Mouse (Mus musculus): ENCODE data around the gene Serinc2. TPM values are rescaled to one million over a fixed set of nuclear protein-coding genes. Genes with fewer than 3 reads are reported as not detected.

Gene Serinc2
- polyA plus RNA-seq, 1 experiment, result 37.7 TPM

DNA sequence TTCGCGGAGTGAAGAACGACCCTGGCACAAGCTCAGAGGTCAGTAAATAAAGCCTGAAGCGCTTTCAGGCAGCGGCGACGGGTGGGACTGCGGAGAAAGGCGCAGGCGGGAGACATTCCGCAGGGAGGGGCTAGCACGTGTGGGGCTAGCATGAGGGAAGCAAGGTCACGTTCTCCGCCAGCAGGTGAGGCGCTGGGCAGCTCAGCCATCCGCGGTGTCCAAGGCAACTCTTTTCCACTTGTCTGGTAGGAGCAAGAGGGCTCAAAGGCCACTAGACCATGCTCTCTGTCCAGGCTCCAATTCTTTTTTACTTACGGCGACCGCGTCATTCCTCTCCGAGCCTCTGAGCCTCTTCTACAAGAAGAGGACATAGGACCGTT is 28.8 kb upstream of the Serinc2 start:
- no peak for TF ChIP-seq MYOD1 (IDR thresholded peaks at IDR 0.05; ENCODE audit: control insufficient read depth, insufficient read length, low read depth)
- TF ChIP-seq MYOG (IDR thresholded peaks at IDR 0.05; ENCODE audit: control insufficient read depth, extremely low read depth, insufficient read length), result no peak
- no peak for TF ChIP-seq MAX (IDR thresholded peaks at IDR 0.05)
- TF ChIP-seq CTCF (IDR thresholded peaks at IDR 0.05; ENCODE audit: control insufficient read depth, insufficient read depth, insufficient read length), result no peak
- no peak for TF ChIP-seq CEBPB (IDR thresholded peaks at IDR 0.05; ENCODE audit: low read depth)
- TF ChIP-seq USF1 (IDR thresholded peaks at IDR 0.05; ENCODE audit: low read depth), result no peak
- Histone ChIP-seq H3K4me3 (ENCODE audit: insufficient read depth, poor library complexity, severe bottlenecking) (no peak overlapping the region), H3K27me3 (ENCODE audit: control insufficient read depth, insufficient read depth, insufficient read length) (no peaks in the 10 kb centered on the region), H3K79me3 (ENCODE audit: low read depth) (no peaks in the 10 kb centered on the region), H3K36me3 (ENCODE audit: control insufficient read depth, insufficient read depth) (no peaks in the 10 kb centered on the region), H3ac (ENCODE audit: control insufficient read depth, insufficient read length, low read depth) (no peak overlapping the region), H3K79me2 (ENCODE audit: control insufficient read depth, insufficient read depth) (no peaks in the 10 kb centered on the region)

DNA sequence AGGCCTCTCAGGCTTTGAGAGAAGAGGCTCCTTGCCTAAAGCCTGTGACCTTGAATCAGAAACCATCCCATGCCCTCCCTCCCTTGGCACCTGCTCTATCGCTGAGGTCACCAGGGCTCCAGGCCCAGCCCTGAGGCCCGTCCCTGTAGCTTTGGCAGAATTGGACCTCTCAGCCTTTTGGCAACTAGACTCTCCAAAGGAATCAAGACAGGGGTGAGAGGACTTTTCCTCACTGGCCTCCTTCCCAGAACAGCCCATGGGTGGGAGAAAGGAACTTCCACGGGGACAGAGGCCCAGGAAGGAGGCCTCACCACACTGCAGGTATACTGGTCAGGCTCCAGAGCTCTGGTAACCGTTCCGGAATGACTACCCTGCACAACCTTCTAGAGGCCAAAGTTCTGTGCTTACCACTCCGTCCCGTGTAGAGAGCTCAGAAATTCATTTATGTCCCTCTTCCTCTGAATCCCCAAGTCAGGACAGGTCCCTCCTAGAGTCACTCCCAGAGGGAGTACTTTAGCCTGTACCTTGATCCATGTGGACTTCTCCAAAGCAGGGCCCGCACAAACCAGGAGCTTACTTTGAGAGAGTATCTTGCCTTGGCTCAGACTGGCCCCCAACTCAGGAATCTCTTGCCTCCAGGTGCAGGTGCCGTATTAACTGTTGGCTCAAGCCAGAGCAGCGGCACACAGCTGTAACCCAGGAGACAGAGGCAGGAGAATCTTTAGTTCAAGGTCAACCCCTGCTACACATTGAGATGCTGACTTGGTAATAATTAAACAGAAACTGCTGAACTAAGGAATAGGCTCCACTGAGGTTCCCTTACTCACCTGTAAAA is 28.0 kb upstream of the Serinc2 start:
- Histone ChIP-seq H3K79me3 (ENCODE audit: low read depth) (no peaks in the 10 kb centered on the region), H3K36me3 (ENCODE audit: control insufficient read depth, insufficient read depth) (no peaks in the 10 kb centered on the region), H3ac (ENCODE audit: control insufficient read depth, insufficient read length, low read depth) (no peak overlapping the region), H3K27me3 (ENCODE audit: control insufficient read depth, insufficient read depth, insufficient read length) (no peaks in the 10 kb centered on the region), H3K79me2 (ENCODE audit: control insufficient read depth, insufficient read depth) (no peaks in the 10 kb centered on the region), H3K4me3 (ENCODE audit: insufficient read depth, poor library complexity, severe bottlenecking) (no peak overlapping the region)
- no peak for TF ChIP-seq MAX (IDR thresholded peaks at IDR 0.05)
- TF ChIP-seq CEBPB (IDR thresholded peaks at IDR 0.05; ENCODE audit: low read depth), result no peak
- no peak for TF ChIP-seq MYOD1 (IDR thresholded peaks at IDR 0.05; ENCODE audit: control insufficient read depth, insufficient read length, low read depth)
- TF ChIP-seq MYOG (IDR thresholded peaks at IDR 0.05; ENCODE audit: control insufficient read depth, extremely low read depth, insufficient read length), result no peak
- no peak for TF ChIP-seq CTCF (IDR thresholded peaks at IDR 0.05; ENCODE audit: control insufficient read depth, insufficient read depth, insufficient read length)
- TF ChIP-seq USF1 (IDR thresholded peaks at IDR 0.05; ENCODE audit: low read depth), result no peak
- no peak for TF ChIP-seq FOSL1 (IDR thresholded peaks at IDR 0.05; ENCODE audit: insufficient read depth, low read length, poor library complexity, severe bottlenecking)

DNA sequence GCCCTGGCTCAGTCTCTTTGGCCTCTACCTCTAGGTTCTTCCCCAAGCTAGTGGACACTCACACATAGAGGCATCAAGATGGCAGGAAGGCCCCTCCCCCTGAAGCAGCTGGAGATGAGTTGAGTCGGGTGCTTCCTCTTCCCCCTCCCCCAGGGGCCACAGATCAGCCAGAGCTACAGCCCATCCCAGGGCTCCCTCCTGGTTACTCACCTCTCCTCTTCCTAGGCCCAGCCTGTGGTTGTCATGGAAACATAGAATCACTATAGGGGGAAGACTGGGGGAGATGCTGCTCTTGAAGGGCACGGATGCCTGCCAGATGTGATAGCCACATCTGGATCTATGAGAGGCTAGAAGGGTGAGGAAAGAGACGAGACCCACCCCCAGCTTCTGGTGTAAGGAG is 25.7 kb upstream of the Serinc2 start:
- Histone ChIP-seq H3K79me2 (ENCODE audit: control insufficient read depth, insufficient read depth) (no peaks in the 10 kb centered on the region), H3ac (ENCODE audit: control insufficient read depth, insufficient read length, low read depth) (no peak overlapping the region), H3K27me3 (ENCODE audit: control insufficient read depth, insufficient read depth, insufficient read length) (no peaks in the 10 kb centered on the region), H3K79me3 (ENCODE audit: low read depth) (no peaks in the 10 kb centered on the region), H3K36me3 (ENCODE audit: control insufficient read depth, insufficient read depth) (no peaks in the 10 kb centered on the region), H3K4me3 (ENCODE audit: insufficient read depth, poor library complexity, severe bottlenecking) (no peak overlapping the region)
- TF ChIP-seq MAX (IDR thresholded peaks at IDR 0.05) (no peak), FOSL1 (IDR thresholded peaks at IDR 0.05; ENCODE audit: insufficient read depth, low read length, poor library complexity, severe bottlenecking) (no peak)

DNA sequence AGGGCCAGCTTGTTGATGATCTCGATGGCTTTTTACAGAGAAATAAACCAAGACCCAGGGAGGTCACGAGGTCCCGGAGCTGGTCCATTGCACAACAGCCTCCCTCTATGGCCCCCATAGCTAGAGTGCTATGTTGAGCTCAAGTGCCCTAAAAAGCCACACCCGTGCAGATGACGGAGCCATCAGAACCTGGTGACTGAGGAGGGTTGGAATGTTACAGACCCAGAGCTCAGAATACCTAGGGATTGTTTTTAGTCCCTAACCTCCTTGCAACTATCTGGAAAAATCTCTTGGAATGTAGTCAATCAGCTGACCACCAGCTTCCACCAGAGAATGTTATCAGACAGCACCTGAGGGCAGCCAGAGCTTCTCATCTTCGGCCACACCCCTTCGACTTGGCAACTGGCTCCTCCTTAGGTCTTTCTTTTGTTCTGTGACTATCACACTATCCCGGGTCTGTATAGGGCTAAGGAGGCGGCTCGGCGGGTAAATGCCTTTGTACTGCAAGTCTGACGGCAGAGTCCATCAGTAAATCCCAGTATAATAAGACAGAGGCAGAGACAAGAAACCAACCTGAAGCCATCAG is 23.4 kb upstream of the Serinc2 start:
- H3K79me3 ChIP-seq (ENCODE audit: low read depth), result no peaks in the 10 kb centered on the region
- H3ac ChIP-seq (ENCODE audit: control insufficient read depth, insufficient read length, low read depth), result no peak overlapping the region
- no peaks in the 10 kb centered on the region for H3K36me3 ChIP-seq (ENCODE audit: control insufficient read depth, insufficient read depth)
- no peaks in the 10 kb centered on the region for H3K27me3 ChIP-seq (ENCODE audit: control insufficient read depth, insufficient read depth, insufficient read length)
- H3K4me3 ChIP-seq (ENCODE audit: insufficient read depth, poor library complexity, severe bottlenecking), result no peak overlapping the region
- no peak for TF ChIP-seq MAX (IDR thresholded peaks at IDR 0.05)
- TF ChIP-seq CTCF (IDR thresholded peaks at IDR 0.05; ENCODE audit: control insufficient read depth, insufficient read depth, insufficient read length), result no peak
- H3K79me2 ChIP-seq (ENCODE audit: control insufficient read depth, insufficient read depth), result no peaks in the 10 kb centered on the region

DNA sequence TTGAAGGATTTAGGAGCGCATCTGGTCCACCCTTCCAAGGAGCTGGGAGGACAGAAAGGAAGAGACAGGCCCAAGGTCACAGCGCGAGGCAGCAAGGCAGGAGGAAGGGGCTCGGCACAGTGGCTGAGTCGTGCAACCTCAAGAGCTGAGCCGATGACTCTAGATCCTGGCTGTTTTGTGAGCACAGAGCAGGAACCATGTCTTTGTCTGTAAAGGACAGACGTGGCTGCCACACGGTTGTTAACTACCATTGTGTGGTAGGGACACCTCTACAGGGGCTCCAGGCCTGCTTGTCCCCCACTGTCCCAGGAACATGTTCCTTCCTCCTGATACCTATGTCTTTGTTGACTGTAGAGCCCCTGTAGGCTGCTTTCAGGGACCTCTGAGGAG is 20.6 kb upstream of the Serinc2 start:
- no peaks in the 10 kb centered on the region for H3K36me3 ChIP-seq (ENCODE audit: control insufficient read depth, insufficient read depth)
- H3K79me3 ChIP-seq (ENCODE audit: low read depth), result no peaks in the 10 kb centered on the region
- H3K4me3 ChIP-seq (ENCODE audit: insufficient read depth, poor library complexity, severe bottlenecking), result no peak overlapping the region
- no peaks in the 10 kb centered on the region for H3K27me3 ChIP-seq (ENCODE audit: control insufficient read depth, insufficient read depth, insufficient read length)
- H3ac ChIP-seq (ENCODE audit: control insufficient read depth, insufficient read length, low read depth), result no peak overlapping the region
- no peaks in the 10 kb centered on the region for H3K79me2 ChIP-seq (ENCODE audit: control insufficient read depth, insufficient read depth)
- no peak for TF ChIP-seq MYOD1 (IDR thresholded peaks at IDR 0.05; ENCODE audit: control insufficient read depth, insufficient read length, low read depth)
- TF ChIP-seq CTCF (IDR thresholded peaks at IDR 0.05; ENCODE audit: control insufficient read depth, insufficient read depth, insufficient read length), result no peak
- no peak for TF ChIP-seq MAX (IDR thresholded peaks at IDR 0.05)
- TF ChIP-seq CEBPB (IDR thresholded peaks at IDR 0.05; ENCODE audit: low read depth), result no peak
- no peak for TF ChIP-seq USF1 (IDR thresholded peaks at IDR 0.05; ENCODE audit: low read depth)
- no peak for TF ChIP-seq MYOG (IDR thresholded peaks at IDR 0.05; ENCODE audit: control insufficient read depth, extremely low read depth, insufficient read length)
- TF ChIP-seq FOSL1 (IDR thresholded peaks at IDR 0.05; ENCODE audit: insufficient read depth, low read length, poor library complexity, severe bottlenecking), result no peak

Data from C2C12 (cell line).